Mouse (Mus musculus) ES-CJ7 (cell line): ENCODE measurements around the gene Dusp11.
A peak's percentile ranks its signal among the peaks of the same experiment; 100 is the strongest.
"Not testable (repeated sequence)": the region's sequence is repeated elsewhere in the genome, so short reads cannot be mapped to it uniquely, and the experiment has no call there.

Experiments used
- DNase-seq: peaks from one replicate; pipeline ENCODE4 v3.0.0; 2011; ENCODE audit warnings: low read depth, low spot score

Dusp11 gene

DNA sequence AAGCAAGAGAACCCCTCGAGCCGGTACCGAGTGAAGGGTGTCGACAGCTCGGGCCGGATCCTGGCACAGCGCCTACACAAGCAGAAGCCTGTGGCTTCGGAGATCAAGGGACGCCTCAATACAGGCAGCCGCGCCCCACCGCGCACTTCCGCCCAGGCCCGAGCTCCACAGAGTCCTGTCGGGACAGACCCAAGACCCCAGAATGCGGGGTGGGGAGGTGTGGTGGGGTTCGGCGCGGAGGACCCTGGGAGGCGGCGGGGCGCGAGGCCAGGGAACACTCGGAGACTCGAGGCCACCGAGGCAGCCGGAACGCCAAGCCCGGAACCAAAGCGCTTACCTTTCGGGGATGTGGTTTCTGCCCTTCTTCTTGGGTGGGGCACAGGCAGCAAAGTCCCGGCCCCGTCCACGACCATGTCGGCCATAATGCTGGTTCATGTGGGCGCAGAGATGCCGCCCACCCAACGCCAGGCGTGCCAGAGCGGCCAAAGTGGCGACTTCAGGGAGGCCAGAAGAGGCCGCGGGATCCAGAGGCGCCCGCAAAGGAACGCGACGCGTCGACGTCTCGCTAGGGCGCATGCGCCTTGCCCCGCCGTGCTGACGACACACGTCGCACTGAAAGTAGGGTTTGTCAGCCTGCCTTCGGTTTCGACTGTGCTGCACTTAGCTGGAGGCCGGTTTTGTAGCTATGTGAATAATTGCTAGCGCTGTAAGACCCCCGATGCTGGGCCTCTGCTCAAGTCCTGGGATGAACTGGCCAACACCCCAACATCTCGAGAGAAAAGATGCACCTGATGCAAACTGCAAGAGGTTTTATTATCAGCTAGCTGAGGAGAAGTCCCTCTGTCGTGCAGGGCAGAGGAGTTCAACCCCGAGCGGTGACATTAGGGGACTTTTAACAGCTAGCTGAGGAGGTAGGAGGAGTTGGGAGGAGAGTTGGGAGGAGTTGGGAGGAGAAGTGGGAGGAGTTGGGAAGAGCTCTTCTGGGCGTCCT, at the start of gene Dusp11:
Gene Dusp11 (minus strand): TSS at position 567 of the 991 bp plus-strand sequence.
- peak; percentile 92 for DNase-seq

DNA sequence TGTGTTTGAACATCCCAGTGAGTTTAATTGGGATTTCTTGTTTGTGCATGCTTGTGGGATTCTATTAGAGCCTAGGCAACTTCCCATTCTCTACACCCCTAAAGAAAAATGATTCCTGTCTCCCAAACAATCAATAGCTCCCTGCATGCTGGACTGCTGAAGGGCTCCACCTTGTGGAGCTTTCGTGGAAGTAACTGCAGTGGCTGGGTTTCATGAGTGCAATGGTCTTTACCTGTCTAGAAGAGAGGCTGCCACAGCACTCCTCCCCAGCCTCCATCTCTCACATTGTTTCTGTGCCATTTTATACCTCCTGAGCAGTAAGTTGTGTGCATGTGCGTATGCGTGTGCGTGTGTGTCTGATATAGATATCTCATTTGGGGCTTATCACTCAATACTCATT, 48.5 kb upstream of the Dusp11 start:
- peak; percentile 68 for DNase-seq

DNA sequence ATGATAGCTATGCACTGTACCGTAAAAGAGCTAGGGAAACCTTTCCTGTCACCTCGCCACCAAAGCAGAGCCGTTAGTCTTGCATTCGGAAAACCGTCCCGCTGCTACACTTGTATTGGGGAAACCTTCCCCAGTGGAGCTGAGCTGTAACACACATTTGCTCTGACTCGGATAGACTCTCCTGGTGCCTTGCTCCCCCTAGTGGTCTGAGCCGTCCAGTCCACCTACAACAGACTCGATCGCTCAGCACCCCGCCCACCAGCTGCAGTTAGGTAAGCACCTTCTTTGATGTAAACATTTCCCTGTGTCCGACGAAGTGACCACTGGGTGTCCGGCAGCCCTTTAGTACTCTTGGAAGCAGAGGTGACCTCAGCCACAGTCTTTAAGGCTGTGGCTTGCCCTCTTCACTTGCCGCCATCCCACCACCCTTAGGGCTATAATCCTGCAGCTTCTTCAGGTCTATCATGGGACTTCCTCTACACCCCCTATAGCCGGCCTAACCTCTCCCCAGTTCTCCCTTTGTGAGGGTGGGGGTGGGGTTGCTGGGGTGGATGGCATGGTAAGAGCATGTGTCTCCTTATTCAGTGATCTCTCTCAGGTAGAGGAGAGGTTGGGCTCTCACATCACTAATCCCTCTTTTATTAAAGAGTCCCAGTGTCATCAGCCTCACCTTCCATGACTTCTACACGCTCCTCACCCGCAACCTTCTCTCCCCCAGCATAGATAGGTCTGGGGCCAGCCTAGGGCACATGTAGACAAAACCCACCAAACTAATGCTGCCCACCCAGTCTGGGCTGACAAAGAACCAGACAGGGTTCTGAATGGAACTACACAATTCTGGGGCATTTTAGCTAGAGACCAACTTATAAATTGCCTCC, 43.0 kb upstream of the Dusp11 start:
- DNase-seq: peak; percentile 95

DNA sequence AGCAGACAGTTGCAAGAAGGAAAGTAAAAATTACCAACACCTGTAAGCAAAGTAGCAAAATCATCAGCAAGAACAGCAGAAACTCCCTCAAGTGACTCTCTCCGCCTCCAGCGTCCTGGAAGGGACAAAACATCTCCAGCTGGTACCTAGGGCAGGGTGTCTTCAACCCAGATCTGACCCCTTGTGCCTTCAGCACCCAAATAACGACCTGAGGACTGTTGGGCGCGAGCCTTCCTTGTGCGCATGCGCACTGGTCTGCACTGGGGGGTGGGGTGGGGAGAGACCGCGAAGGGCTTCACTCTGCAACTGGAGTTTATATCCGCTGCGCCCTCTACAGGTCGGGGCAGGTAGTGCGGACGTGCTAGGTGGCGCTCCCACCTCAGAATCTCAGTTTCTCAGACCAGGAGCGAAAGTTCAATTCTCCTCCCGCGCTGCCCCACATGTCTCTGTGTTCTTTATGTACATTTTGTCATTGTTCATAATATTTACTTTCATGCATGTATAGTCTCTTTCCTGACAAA, 42.0 kb upstream of the Dusp11 start:
- peak; percentile 78 for DNase-seq

DNA sequence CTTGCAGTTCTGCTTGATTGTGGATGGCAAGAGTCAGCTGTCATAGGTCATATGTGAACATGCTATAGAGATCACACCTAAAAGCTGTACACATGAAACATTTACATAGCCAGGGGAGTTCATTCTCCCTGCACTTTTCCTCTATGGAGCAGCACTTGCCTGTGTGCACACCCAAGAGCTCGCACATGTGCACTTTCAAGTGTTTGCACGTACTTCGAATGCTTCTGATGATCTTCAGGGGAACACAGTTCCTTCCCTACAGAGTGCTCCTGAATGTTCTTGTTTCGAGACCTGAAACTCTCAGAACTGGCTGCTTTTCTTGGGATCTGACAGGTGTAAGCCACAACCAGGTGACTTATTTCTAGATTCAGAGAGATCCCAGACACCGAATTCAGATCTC, 29.3 kb upstream of the Dusp11 start:
- not testable (repeated sequence) for DNase-seq

DNA sequence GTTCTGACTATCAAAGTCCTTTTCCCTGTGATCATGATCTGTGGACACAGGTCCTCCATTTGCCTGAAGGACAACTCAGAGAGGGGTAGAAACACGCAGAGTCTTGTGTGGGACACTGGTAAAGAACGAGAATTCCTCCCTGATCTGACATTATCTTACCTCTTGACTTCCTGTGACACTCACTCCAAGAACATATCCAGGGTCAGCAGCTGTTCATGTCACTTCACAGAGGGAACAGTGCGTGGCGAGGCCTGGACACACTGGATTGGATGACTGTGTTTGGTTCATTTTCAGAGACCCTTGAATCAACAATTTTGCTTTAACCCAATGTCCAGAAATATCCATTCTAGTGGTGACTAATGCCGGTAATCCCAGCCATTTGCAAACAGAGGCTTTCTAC, 28.1 kb upstream of the Dusp11 start:
- DNase-seq: not testable (repeated sequence)

DNA sequence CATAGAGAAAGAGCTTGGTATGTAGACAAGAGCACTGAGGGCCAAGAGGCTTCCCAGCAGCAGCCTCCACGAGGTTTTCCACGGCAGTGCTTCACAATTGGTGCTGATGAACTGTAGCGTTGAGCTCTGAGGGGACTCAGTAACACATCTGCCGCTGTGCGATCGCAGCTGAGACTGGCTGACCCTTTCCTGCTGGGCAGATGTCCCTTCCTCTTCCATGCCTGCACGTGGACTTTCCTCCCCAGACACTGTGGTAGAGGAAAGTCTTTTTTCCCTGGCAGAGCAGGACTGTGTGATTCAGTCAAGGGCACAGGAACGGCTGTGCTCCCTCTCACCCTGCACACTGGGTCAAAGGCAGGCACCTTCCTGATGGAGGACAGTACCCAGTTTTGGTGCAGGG, 22.9 kb upstream of the Dusp11 start:
- DNase-seq: no peak

DNA sequence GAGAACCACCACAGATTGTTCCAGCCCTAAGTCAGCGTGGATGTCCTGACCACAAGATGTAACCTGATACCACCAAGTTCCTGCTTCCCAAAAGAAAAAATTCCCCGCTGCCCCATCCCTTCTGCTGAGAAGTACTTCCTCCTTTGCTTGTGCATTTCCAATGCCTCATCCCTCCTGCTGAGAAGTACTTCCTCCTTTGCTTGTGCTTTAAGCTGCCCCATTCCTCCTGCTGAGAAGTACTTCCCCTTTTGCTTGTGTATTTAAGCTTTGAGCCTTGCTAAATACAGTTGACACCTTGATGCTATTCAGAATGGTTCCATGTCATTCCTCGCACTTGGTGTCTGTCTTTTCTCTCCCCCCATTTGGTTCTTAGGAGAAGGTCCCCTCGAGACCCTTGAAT, 17.3 kb upstream of the Dusp11 start:
- DNase-seq: peak; percentile 40

DNA sequence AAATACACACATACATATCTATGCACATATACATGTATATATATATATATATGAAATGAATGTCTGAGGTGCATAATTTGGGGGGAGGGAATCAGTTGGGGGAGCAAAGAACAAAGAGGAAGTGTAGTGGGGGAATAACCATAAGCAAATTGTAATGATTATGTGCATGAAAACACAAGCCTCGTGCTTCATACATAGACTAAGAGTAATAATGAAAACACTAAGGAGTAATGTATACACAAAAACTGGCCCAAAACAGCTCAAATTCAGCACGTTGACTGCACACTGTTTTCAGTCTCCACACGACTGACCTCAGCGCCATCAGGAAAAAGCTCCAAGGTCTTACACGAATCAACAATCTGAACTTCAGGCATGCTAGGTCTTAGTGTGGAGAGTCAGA, 14.8 kb upstream of the Dusp11 start:
- DNase-seq: no peak

DNA sequence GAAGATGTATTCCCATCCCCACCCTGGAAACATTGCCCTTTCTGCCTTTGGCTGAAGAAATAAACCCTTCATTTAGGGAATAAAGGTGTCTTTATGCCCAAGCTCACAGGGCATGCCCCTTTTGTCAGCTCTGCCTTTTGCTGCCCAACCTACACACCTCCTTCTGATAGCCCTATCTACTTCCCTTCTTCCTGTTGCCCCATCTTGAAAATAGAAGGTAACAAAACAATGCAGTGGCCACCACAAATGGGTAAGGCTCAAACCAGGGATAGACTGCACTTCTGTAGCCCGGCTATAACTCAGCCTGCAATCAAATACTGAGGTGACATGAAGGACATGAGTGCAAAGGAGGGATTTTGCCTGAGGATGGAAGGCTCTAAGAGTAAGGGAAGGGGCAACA, 14.3 kb upstream of the Dusp11 start:
- DNase-seq: no peak

DNA sequence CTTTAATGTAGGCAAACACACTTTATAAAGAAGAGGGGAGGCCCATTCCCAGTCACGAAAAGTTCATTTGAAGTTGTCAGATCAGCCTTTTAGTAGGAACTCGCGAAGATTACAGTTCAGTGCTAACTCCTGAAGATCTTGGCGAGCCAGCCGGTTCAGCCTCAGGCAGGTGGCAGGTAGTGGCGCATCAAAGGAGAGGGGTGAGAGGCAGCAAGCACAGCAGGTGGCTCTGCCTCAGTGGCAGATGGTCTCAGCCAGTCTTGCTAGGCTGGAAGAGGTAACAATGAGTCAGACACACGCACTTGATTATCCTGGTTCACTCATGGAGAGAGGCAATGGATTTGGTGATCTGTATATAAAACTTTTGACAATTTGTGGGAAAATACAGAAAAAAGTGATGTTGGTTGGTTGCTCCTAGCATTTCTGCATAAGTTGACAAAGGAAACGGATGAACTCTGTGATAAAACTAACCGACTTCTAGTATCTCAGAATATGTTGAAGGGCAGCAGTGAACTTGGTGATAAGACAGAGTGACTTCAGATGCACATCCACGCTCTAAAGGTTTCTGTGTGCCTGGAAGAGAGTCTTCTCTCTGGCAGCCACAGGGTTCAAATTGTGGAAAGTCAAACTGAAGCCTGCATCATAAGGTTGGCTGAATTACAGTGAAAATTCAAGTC, 13.6 kb upstream of the Dusp11 start:
- DNase-seq: no peak

DNA sequence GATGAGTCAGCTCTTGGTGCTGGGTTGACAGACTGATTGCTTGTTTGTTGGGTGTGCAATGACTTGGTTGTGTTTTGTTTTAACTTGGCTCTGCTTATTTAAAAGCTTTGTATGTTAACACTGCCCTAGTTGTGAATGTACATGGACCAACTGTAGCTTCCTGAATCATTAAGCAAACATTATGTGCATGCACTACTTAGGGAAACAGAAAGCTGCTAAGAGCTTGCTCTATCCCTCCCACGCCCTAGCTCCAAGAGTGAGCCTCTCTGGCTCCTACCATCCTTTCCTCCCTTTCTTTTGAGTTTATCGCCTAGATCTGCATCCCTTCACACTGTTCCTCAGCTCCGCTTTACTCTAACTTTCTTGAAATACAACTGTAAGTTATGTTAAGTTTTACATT, 11.9 kb upstream of the Dusp11 start:
- DNase-seq: no peak

DNA sequence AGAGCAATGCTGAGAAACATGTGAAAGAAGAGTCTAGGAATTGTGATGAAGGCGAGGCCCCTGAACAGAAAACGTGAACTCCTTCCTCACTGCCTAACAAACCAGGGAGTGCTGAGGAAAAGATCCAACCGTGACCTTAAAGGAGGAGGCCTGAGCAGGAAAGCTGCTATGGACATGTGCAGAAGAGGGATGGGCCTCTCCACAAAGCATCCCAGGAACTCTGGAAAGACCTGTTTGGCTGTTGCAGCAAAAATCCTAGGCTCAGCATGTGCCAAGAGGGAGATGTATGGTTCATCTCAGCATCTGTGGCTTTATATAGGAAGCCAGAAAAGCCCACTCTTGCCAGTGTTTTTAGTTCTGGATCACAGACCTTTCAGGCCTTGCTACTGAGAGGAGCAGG, 11.2 kb upstream of the Dusp11 start:
- no peak for DNase-seq

DNA sequence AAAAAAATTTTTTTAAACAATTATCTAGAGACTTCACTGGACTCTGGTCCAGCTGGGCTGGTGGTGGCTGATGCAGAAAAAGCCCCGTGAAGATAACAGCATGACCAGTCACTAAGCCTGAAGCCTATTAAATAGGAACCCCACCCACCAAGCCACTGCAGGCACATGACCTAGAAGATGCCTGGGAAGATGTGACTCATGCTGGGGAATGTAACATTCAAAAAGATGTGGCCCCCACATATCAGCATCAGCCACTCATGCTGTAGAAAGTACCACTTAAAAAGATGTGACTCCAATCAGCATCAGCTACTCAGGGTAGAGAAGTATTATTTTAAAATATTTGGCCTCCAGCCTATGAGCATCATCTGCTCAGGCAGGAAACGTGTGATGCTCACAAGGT, 8.4 kb upstream of the Dusp11 start:
- DNase-seq: no peak

DNA sequence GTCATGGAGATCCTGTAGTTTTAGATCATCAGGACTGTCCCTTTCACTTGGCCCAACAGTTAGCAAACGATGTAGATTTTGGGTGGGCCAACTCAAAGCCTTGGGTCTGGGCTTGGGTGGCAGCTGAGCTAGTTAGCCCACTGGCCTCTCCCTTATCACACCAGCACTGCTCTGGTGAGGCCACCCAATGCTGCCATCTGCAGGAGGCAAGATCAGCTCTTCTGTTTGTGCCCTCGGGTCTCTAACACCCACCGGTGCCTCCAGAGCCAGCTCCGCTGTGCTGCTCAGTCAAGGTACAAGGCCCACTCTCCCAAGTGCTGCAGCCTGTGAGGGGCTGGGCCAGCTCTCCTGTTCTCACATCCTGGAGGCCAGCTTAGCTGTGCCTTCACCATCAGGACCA, 5.2 kb upstream of the Dusp11 start:
- peak; percentile 30 for DNase-seq

DNA sequence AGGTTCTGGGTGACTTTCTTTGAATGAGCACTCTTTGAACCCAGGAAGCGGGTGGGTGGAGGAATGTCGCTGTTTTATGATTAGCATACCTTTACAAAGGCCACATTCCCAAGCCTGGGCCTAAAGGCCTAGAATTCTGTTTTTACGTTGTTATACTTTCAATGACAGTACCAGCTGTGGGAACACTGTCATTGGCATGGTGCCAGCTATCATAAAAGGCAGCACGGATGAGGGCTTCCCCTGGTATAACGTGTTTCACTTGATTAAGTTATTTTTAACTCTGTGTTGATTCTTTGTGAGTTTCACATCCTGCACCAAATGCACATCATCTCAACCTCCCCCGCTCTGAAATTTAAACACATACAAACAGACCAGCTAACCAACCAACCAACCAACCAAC, 4.6 kb upstream of the Dusp11 start:
- DNase-seq: peak; percentile 22

DNA sequence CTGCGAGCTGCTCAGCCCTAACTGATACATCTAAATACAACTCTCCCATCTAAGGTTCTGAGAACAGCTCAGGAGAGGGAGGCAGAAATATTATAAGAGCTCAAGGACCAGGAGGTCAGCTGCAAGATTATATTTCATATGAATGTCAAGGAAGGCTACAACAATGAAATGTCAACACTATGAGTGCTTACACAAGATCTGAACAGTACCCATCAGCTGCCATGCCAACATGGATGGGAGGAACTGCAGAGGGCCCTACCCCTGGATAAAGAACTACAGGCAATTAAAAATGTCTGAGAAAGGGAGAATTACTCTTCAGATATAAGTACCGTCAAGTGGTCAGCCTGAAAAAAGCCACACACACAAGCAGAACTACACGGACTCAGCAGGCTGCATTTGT, 3.9 kb downstream of the Dusp11 start:
- DNase-seq: no peak

DNA sequence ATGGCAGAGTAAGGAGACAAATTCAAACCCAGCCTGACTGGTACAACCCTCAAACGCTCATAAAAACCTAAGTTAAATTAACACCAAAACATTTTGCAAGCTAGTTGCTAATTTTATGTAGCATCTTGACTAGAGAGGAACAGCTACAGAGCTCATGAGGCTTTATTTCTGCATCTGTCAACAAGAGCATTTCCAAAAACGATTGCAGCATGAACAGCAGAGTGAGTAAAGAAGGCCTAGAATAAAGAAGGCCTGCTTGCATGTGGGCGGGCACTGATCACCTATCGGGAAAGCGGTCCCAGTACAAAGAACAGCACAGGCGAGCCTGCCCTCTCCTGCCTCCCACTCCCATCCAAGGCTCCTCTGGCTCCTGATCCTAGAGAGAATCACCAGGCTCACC, 12.9 kb downstream of the Dusp11 start:
- no peak for DNase-seq

DNA sequence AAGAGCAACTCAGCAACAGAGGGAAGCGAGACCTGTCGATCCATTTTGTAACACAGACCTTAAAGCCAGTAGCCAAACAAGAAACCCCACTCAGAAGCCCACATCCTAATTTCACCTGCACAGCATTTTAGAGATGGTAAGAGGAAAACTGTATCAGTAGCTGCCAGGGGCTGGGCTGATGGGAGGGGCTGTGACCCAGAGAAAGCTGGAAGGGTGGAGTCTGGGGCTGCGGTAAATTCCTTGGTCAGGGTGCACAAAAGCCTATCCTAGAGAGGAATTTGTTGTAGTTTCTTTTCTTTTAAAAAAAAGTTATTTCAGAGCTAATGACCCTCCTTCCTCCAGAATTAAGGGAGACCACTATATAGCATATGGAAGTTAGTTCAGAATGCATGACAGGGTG, 19.0 kb downstream of the Dusp11 start:
- DNase-seq: no peak

DNA sequence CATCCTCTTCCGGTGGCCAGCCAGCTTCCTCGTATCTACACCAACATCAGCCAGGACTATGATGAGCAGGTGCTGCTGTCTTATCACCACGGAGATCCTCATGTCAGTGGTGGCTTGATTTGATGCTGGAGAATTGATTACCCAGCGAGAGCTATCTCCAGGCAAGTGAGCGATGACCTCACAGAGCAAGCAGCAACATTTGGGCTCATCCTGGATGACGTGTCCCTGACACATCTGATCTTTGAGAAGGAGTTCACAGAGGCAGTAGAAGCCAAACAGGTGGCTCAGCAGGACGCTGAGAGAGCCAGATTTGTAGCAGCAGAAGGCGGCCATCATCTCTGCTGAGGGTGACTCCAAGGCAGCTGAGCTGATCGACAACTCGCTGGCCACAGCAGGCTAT, 22.8 kb downstream of the Dusp11 start:
- DNase-seq: no peak
